Mouse (Mus musculus): ENCODE measurements around the gene Slc46a1.
A peak's percentile ranks its signal among the peaks of the same experiment; 100 is the strongest.

Slc46a1 gene

GRCm38 (mm10) chr11:78455308-78455707 lies 10.2 kb upstream of the Slc46a1 start:
- DNase-seq (ENCODE audit: low spot score in 2 of 2) = no peak

DNA sequence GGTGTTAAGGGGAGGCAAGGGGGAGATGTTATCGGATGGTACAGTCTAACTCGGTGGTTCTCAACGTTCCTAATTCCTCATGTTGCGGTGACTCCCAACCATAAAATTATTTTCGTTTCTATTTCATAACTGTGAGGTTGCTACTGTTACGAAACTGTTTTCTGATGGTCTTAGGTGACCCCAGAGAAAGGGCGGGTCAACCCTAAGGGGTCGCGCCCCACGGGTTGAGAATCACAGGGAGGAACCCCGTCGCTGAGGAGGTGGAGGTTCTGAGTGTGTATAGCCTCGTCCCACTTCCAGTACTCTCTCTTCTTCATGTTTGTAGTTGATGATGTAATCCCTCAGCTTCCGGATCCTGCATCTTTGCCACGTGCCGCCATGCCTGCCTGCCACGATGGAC lies 6.8 kb upstream of the Slc46a1 start:
- DNase-seq (ENCODE audit: low spot score in 2 of 2) = no peak

DNA sequence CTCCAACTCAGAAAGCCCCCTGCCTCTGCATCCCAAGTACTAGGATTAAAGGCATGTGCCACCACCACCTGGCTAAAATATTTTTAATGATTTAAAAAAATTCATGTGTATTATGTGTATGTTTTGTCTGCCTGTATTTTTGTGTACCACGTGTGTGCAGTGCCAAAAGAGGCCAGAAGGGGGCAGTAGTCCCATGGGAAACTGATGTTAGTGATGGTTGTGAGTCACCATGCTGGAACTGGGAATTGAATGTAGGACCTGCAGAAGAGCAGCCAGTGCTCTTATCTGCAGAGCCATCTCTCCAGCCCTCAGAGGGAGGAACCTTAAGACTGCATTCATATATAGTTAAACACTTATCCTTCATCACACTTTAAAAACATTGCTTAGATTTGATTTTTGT lies 3.6 kb upstream of the Slc46a1 start:
- DNase-seq (ENCODE audit: low spot score in 2 of 2) = no peak

DNA sequence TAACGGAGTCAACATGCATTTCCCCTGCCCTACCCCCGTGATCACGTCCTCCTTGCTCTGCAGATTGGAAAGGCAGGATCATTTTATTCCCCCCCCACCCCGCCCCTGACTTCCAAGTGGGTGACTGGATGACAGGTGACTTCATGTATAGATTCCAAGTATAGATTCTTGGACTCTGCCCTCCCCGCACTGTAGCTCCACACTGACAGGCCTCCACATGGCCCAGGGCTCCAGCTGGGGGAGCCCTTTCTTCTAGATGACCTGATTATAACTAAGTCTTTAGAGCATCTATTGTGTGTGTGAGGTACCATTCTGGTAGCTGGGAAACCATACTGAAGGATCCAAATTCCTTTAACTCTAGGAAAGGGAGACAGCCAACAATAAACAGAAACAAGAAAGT lies 2.8 kb upstream of the Slc46a1 start:
- DNase-seq (ENCODE audit: low spot score in 2 of 2) = no peak

GRCm38 (mm10) chr11:78463286-78464036 lies 2.0 kb upstream of the Slc46a1 start:
- no peak for DNase-seq (ENCODE audit: low spot score in 2 of 2)

- no peak for DNase-seq (ENCODE audit: low spot score in 2 of 2)
These were observed 381 bp upstream of the Slc46a1 start for GRCm38 (mm10) chr11:78465116-78465515.

GRCm38 (mm10) chr11:78466242-78466912 lies 880 bp downstream of the Slc46a1 start:
- no peak for DNase-seq (ENCODE audit: low spot score in 2 of 2)

DNA sequence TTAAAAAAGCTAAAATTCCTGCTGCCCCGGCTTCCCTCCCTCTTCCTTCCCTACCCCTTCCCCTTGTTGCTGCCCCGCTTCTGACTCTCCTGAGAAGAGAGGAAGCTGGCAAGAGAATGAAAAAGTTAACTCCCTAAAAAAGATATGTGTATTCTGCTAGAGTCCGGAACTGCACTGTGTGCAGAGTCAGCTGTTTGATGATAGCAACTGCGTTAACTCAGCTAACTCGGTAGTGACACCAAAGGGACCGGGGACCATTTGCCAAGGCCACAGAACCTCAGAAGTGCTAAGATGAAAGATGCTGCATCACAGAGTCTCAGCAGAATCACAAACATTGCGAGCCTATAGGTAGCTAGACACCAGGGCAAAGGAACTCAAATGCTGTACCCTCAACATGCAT lies 2.0 kb downstream of the Slc46a1 start:
- no peak for DNase-seq (ENCODE audit: low spot score in 2 of 2)

- no peak for DNase-seq (ENCODE audit: low spot score in 2 of 2)
These were observed 2.4 kb downstream of the Slc46a1 start for GRCm38 (mm10) chr11:78467932-78468331.

GRCm38 (mm10) chr11:78471326-78472103 lies 6.0 kb downstream of the Slc46a1 start:
- no peak for DNase-seq (ENCODE audit: low spot score in 2 of 2)

DNA sequence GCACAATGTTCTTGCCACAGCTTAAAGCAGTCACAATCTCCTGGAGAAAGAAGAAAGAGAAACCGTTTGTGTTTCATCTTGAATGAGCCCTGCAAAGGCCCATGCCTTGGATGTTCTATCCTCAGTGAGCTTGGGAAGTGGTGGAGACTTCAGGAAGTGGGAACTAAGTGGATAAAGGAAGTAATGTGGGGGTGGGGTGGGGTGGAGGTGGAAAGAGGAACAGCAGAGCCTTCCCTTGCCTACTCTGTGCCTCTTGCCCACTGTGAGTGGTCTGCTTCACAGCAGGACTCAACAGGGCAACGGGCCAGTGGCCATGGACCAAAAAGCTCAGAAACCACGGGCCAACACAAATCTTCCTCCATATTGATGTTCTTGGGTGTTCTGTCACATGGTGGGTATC lies 9.8 kb downstream of the Slc46a1 start:
- DNase-seq (ENCODE audit: low spot score in 2 of 2) = no peak

DNA sequence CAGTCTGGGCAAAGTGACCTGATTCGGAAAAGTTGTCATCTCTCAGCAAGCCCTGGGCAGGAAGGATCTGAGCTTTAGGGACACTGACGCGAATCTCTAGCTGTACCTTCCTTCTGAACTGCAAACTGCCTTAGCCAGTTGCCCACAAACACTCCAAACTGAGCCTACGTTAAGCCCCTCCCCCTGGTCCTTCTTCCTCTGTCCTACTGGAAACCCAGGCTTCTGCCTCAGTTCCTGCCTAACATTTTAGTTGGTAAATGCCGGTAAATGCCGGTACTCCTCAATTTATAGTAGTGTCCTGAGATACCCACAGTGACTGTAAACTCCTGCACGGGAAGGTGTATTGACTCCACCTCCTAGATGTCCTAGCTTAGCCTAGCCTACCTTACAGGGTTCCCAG lies 18.1 kb downstream of the Slc46a1 start:
- DNase-seq (ENCODE audit: low spot score in 2 of 2) = no peak

GRCm38 (mm10) chr11:78488168-78488567 lies 22.7 kb downstream of the Slc46a1 start:
- DNase-seq (ENCODE audit: low spot score in 2 of 2) = peak in 1 of 2 experiments; percentile 25

GRCm38 (mm10) chr11:78490781-78491241 lies 25.3 kb downstream of the Slc46a1 start:
- no peak for DNase-seq (ENCODE audit: low spot score in 2 of 2)

GRCm38 (mm10) chr11:78495904-78496303 lies 30.4 kb downstream of the Slc46a1 start:
- no peak for DNase-seq (ENCODE audit: low spot score in 2 of 2)

DNA sequence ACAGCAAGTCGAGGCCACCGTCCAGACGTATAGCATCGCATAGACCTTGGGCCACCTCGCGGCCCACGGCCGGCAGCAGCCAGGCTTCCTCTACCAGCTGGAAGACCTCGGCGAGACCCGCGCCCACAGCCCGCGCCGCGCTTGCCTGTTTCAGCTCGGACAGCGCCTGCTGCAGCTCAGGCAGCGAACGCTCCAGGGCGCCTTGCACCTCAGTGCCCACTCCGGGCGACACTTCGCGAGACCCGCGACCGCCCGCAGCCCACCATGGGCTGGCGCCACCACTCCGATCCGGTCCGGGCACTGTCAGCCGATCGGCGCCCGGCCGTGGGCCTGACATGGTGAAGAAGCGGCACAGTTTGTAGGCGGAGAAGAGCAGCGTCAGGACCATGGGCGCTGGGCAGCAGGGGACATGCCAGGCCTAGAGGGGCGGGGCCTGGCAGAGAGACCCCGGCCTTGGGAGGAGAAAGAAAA lies 31.6 kb downstream of the Slc46a1 start:
- peak in 1 of 2 experiments; percentile 13 for DNase-seq (ENCODE audit: low spot score in 2 of 2)

DNA sequence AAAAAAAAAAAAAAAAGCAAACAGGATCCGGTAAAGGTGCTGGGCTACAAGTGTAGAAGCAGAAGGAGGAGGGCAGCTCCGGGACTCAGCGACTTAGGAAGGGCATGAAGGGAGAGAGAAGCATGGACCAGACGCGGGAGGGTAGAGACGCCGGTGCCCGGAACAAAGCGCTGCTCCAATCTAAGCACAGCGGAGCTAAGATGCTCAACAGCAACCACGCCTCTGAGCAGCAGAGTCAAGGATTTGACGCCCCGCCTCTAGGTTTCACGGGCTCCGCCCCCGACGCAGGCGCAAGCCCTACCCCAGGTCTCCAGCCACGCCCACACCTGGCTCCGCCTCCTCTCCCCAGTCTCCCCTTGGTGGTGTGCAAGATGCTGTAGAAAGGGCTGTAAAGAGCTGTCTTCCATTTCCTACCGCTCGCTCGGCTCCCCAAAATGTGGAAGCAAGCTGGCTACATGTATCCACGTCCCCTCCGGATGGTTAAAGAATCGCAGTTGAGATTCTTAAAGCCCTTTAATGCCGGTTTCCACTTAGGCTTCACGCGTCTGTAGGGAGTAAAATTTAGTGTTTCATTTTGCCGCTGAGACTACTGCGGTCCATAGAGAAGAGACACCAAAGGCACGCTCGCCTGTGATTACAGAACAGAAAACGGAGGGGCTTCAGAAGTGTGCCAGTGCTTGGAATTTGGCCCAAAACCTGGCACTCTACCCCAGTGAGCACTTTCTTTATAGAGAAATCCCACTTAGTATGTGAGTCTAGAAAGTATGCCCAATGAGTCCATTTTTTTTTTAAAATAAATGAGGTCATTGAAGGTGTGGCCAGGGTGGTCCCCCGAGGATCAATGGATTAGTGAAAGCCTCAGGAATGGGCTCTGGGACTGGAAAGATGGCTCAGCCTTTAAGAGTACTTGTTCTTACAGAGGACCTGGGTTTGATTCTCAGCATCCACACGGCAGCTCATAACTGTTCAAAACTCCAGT lies 32.3 kb downstream of the Slc46a1 start, which contains the start of gene Sarm1:
Gene Sarm1, minus strand, starts transcription at position 211 of the 979 bp plus-strand sequence.
- peak; percentile 95 to 96 for DNase-seq (ENCODE audit: low spot score in 2 of 2)

- no peak for DNase-seq (ENCODE audit: low spot score in 2 of 2)
These were observed 33.5 kb downstream of the Slc46a1 start, which contains the start of gene Vtn for GRCm38 (mm10) chr11:78499004-78499403. Gene Vtn, plus strand, starts transcription at chr11:78499091.

DNA sequence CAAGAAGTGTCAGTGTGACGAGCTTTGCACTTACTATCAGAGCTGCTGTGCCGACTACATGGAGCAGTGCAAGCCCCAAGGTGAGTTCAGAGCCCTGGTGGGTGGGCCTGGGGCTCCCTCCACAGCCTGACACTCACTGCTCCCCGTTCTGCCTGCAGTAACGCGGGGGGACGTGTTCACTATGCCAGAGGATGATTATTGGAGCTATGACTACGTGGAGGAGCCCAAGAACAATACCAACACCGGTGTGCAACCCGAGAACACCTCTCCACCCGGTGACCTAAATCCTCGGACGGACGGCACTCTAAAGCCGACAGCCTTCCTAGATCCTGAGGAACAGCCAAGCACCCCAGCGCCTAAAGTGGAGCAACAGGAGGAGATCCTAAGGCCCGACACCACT lies 34.0 kb downstream of the Slc46a1 start:
- DNase-seq (ENCODE audit: low spot score in 2 of 2) = no peak

GRCm38 (mm10) chr11:78500623-78501202 lies 35.2 kb downstream of the Slc46a1 start:
- DNase-seq (ENCODE audit: low spot score in 2 of 2) = no peak

- DNase-seq (ENCODE audit: low spot score in 2 of 2) = no peak
These were observed 36.0 kb downstream of the Slc46a1 start for GRCm38 (mm10) chr11:78501529-78501928.

Measured in spleen, postnatal 36 days (tissue).